Mouse (Mus musculus) heart, embryonic 13.5 days (tissue): ENCODE measurements around the gene Lca5. TPM values are rescaled to one million over a fixed set of nuclear protein-coding genes. Genes with fewer than 3 reads are reported as not detected.

Experiments used
- ATAC-seq: fragments of 200-750 bp; cut with Nextera tagmentation; 2 replicates; pipeline ENCODE4 v1.8.0; 2017; ENCODE audit warnings: moderate TSS enrichment; ENCODE audit not compliant: insufficient number of reproducible peaks, low FRiP score, low TSS enrichment; ENCODE audit errors: extremely low read depth
- H3K27ac ChIP-seq: fragments of 300-500 bp; sonication (generic); replicated peaks from 2 replicates; pipeline ENCODE4 v1.5.1; 2015; ENCODE audit warnings: moderate library complexity, mild to moderate bottlenecking, inconsistent platforms
- H3K27me3 ChIP-seq: fragments of 300-500 bp; sonication (generic); replicated peaks from 2 replicates; pipeline ENCODE4 v1.6.1; 2015; ENCODE audit warnings: mild to moderate bottlenecking, inconsistent platforms
- H3K36me3 ChIP-seq: fragments of 300-500 bp; sonication (generic); 2 replicates; pipeline ENCODE4 v1.6.1; 2015; ENCODE audit warnings: mild to moderate bottlenecking, inconsistent platforms
- H3K4me1 ChIP-seq: fragments of 300-500 bp; sonication (generic); 2 replicates; pipeline ENCODE4 v1.6.1; 2015; ENCODE audit warnings: inconsistent platforms
- H3K4me2 ChIP-seq: fragments of 300-500 bp; sonication (generic); 2 replicates; pipeline ENCODE4 v1.6.1; 2015; ENCODE audit warnings: inconsistent platforms, mild to moderate bottlenecking, moderate library complexity
- H3K4me3 ChIP-seq: fragments of 300-500 bp; sonication (generic); 2 replicates; pipeline ENCODE4 v1.5.1; 2015; ENCODE audit warnings: moderate library complexity, mild to moderate bottlenecking, inconsistent platforms
- H3K9ac ChIP-seq: fragments of 300-500 bp; sonication (generic); 2 replicates; pipeline ENCODE4 v1.6.1; 2015; ENCODE audit warnings: inconsistent platforms, mild to moderate bottlenecking, moderate library complexity
- H3K9me3 ChIP-seq: fragments of 300-500 bp; sonication (generic); 2 replicates; pipeline ENCODE4 v1.6.1; 2016; ENCODE audit warnings: inconsistent platforms
- WGBS: fragments of 180-500 bp; shearing (Covaris S2); methylation state at CpG from one replicate; pipeline ENCODE4 v1.1.7; 2015; ENCODE audit warnings: mixed read lengths; 5-methylcytosine and 5-hydroxymethylcytosine counted together
- polyA plus RNA-seq: library from polyadenylated mRNA; unstranded; fragments of >200 nt; fragmentation: Nextera tagmentation; extraction: Ambion mirVana; gene quantifications from 2 replicates; pipeline ENCODE4 v1.2.1, GENCODE M21; 2015

The Lca5 gene
- polyA plus RNA-seq, 1 experiment from 2014 or later, result 9.5 TPM

- Histone ChIP-seq H3K27ac (no peak overlapping the region), H3K4me3 (no peak overlapping the region), H3K4me1 (peaks cover 37% of the 10 kb centered on the region), H3K9me3 (no peaks in the 10 kb centered on the region), H3K36me3 (peaks cover 4% of the 10 kb centered on the region; the same call in 1 of the 2 replicates), H3K27me3 (no peaks in the 10 kb centered on the region), H3K4me2 (no peak overlapping the region), H3K9ac (no peak overlapping the region)
- 85% methylated on average over 5 of the region's 5 CpGs for WGBS
- no peak for ATAC-seq
Measured at GRCm38 (mm10) chr9:83437621-83438020, 3.3 kb downstream of the Lca5 start.

- 17% methylated on average over 4 of the region's 4 CpGs for WGBS
- Histone ChIP-seq H3K9ac (0 out of 2 replicates have a peak overlapping the region, but pooled peaks have one; percentile 30), H3K4me1 (peaks cover 26% of the 10 kb centered on the region), H3K4me2 (peak overlapping the region; percentile 51), H3K27me3 (no peaks in the 10 kb centered on the region), H3K9me3 (no peaks in the 10 kb centered on the region), H3K36me3 (peaks cover 4% of the 10 kb centered on the region; the same call in 1 of the 2 replicates), H3K4me3 (no peak overlapping the region), H3K27ac (peak overlapping the region; percentile 81)
- ATAC-seq, result no peak
Measured at GRCm38 (mm10) chr9:83434489-83434888, 6.4 kb downstream of the Lca5 start.

GRCm38 (mm10) chr9:83433661-83434060, 7.3 kb downstream of the Lca5 start:
- Histone ChIP-seq H3K36me3 (peaks cover 4% of the 10 kb centered on the region; the same call in 1 of the 2 replicates), H3K9me3 (no peaks in the 10 kb centered on the region), H3K4me2 (no peak overlapping the region), H3K27me3 (no peaks in the 10 kb centered on the region), H3K4me1 (peaks cover 26% of the 10 kb centered on the region), H3K27ac (no peak overlapping the region), H3K4me3 (no peak overlapping the region), H3K9ac (no peak overlapping the region)
- no peak for ATAC-seq
- 59% methylated on average over 7 of the region's 7 CpGs for WGBS

GRCm38 (mm10) chr9:83427926-83428325, 13.0 kb downstream of the Lca5 start:
- no peaks in the 10 kb centered on the region; the same call in 1 of the 2 replicates for H3K4me1 ChIP-seq
- no peak overlapping the region for H3K4me3 ChIP-seq
- WGBS, result 80% methylated on average over 4 of the region's 4 CpGs
- H3K27ac ChIP-seq, result no peak overlapping the region
- peaks cover 6% of the 10 kb centered on the region; the same call in 1 of the 2 replicates for H3K9me3 ChIP-seq
- no peak for ATAC-seq
- no peak overlapping the region for H3K4me2 ChIP-seq
- no peaks in the 10 kb centered on the region for H3K27me3 ChIP-seq
- H3K36me3 ChIP-seq, result peaks cover 35% of the 10 kb centered on the region
- H3K9ac ChIP-seq, result no peak overlapping the region

GRCm38 (mm10) chr9:83418965-83419364, 22.0 kb downstream of the Lca5 start:
- H3K9ac ChIP-seq, result no peak overlapping the region
- no peak overlapping the region for H3K27ac ChIP-seq
- H3K4me1 ChIP-seq, result peaks cover 5% of the 10 kb centered on the region; the same call in 1 of the 2 replicates
- no peaks in the 10 kb centered on the region for H3K27me3 ChIP-seq
- H3K36me3 ChIP-seq, result peaks cover 56% of the 10 kb centered on the region
- no peak overlapping the region for H3K4me2 ChIP-seq
- WGBS, result 76% methylated on average over 5 of the region's 5 CpGs
- no peak overlapping the region for H3K4me3 ChIP-seq
- H3K9me3 ChIP-seq, result peaks cover 10% of the 10 kb centered on the region
- no peak for ATAC-seq

GRCm38 (mm10) chr9:83413046-83413445, 27.9 kb downstream of the Lca5 start:
- H3K4me1 ChIP-seq, result 0 out of 2 replicates have a peak, but pooled peaks cover 4% of the 10 kb centered on the region
- no peak overlapping the region for H3K4me3 ChIP-seq
- 64% methylated on average over 10 of the region's 10 CpGs for WGBS
- H3K27ac ChIP-seq, result no peak overlapping the region
- H3K27me3 ChIP-seq, result no peaks in the 10 kb centered on the region
- peaks cover 10% of the 10 kb centered on the region for H3K9me3 ChIP-seq
- H3K4me2 ChIP-seq, result no peak overlapping the region
- H3K9ac ChIP-seq, result no peak overlapping the region
- H3K36me3 ChIP-seq, result peaks cover 30% of the 10 kb centered on the region
- ATAC-seq, result no peak

- H3K4me3 ChIP-seq, result no peak overlapping the region
- H3K4me1 ChIP-seq, result no peaks in the 10 kb centered on the region
- no peaks in the 10 kb centered on the region for H3K27me3 ChIP-seq
- no peak overlapping the region for H3K9ac ChIP-seq
- no peak overlapping the region for H3K4me2 ChIP-seq
- no peak for ATAC-seq
- 59% methylated on average over 7 of the region's 7 CpGs for WGBS
- H3K27ac ChIP-seq, result no peak overlapping the region
- H3K36me3 ChIP-seq, result peaks cover 14% of the 10 kb centered on the region
- H3K9me3 ChIP-seq, result no peaks in the 10 kb centered on the region
Measured at GRCm38 (mm10) chr9:83405150-83405549, 35.8 kb downstream of the Lca5 start.

GRCm38 (mm10) chr9:83400783-83401182, 40.1 kb downstream of the Lca5 start:
- 35% methylated on average over 3 of the region's 3 CpGs for WGBS
- Histone ChIP-seq H3K9ac (no peak overlapping the region), H3K4me2 (no peak overlapping the region), H3K27me3 (no peaks in the 10 kb centered on the region), H3K9me3 (no peaks in the 10 kb centered on the region), H3K36me3 (peaks cover 27% of the 10 kb centered on the region), H3K4me3 (no peak overlapping the region), H3K4me1 (no peaks in the 10 kb centered on the region), H3K27ac (no peak overlapping the region)
- no peak for ATAC-seq

- H3K9ac ChIP-seq, result no peak overlapping the region
- no peaks in the 10 kb centered on the region for H3K4me1 ChIP-seq
- no peak overlapping the region for H3K4me3 ChIP-seq
- peaks cover 40% of the 10 kb centered on the region for H3K36me3 ChIP-seq
- H3K27me3 ChIP-seq, result no peaks in the 10 kb centered on the region
- H3K27ac ChIP-seq, result no peak overlapping the region
- H3K9me3 ChIP-seq, result no peaks in the 10 kb centered on the region
- H3K4me2 ChIP-seq, result no peak overlapping the region
- 77% methylated on average over 7 of the region's 7 CpGs for WGBS
- ATAC-seq, result no peak
Measured at GRCm38 (mm10) chr9:83399414-83399813, 41.5 kb downstream of the Lca5 start.

GRCm38 (mm10) chr9:83398260-83398659, 42.7 kb downstream of the Lca5 start:
- H3K27me3 ChIP-seq, result no peaks in the 10 kb centered on the region
- no peak overlapping the region for H3K9ac ChIP-seq
- H3K4me3 ChIP-seq, result no peak overlapping the region
- H3K4me2 ChIP-seq, result no peak overlapping the region
- 58% methylated on average over 6 of the region's 6 CpGs for WGBS
- peaks cover 48% of the 10 kb centered on the region for H3K36me3 ChIP-seq
- ATAC-seq, result no peak
- H3K9me3 ChIP-seq, result no peaks in the 10 kb centered on the region
- no peak overlapping the region for H3K27ac ChIP-seq
- H3K4me1 ChIP-seq, result no peaks in the 10 kb centered on the region

GRCm38 (mm10) chr9:83395456-83395855, 45.5 kb downstream of the Lca5 start:
- Histone ChIP-seq H3K36me3 (peaks cover 50% of the 10 kb centered on the region), H3K4me2 (no peak overlapping the region), H3K9me3 (no peaks in the 10 kb centered on the region), H3K27ac (no peak overlapping the region), H3K27me3 (no peaks in the 10 kb centered on the region), H3K4me1 (no peaks in the 10 kb centered on the region), H3K4me3 (no peak overlapping the region), H3K9ac (no peak overlapping the region)
- WGBS, result 81% methylated on average over 15 of the region's 15 CpGs
- no peak for ATAC-seq

GRCm38 (mm10) chr9:83391996-83392395, 48.9 kb downstream of the Lca5 start:
- Histone ChIP-seq H3K4me2 (no peak overlapping the region), H3K9ac (no peak overlapping the region), H3K4me1 (no peaks in the 10 kb centered on the region), H3K4me3 (no peak overlapping the region), H3K27me3 (no peaks in the 10 kb centered on the region), H3K9me3 (no peaks in the 10 kb centered on the region), H3K36me3 (peaks cover 33% of the 10 kb centered on the region), H3K27ac (no peak overlapping the region)
- no peak for ATAC-seq
- WGBS, result 81% methylated on average over 11 of the region's 11 CpGs
